Mouse (Mus musculus): Measurements from ENCODE around the gene Borcs5.
A peak's percentile ranks its signal among the peaks of the same experiment; 100 is the strongest.
"Not testable (repeated sequence)": the region's sequence is repeated elsewhere in the genome, so short reads cannot be mapped to it uniquely, and the experiment has no call there.

The Borcs5 gene

GRCm38 (mm10) chr6:134673712-134674111 lies 34.4 kb downstream of the Borcs5 start:
- not testable (repeated sequence) for DNase-seq (ENCODE audit: low spot score)

- DNase-seq (ENCODE audit: low spot score): no peak
Measured at GRCm38 (mm10) chr6:134677504-134677903, 38.2 kb downstream of the Borcs5 start.

- DNase-seq (ENCODE audit: low spot score): no peak
Measured at GRCm38 (mm10) chr6:134678037-134678436, 38.7 kb downstream of the Borcs5 start.

- not testable (repeated sequence) for DNase-seq (ENCODE audit: low spot score)
Measured at GRCm38 (mm10) chr6:134679330-134679729, 40.0 kb downstream of the Borcs5 start.

GRCm38 (mm10) chr6:134684354-134684915 lies 45.1 kb downstream of the Borcs5 start:
- no peak for DNase-seq (ENCODE audit: low spot score)

GRCm38 (mm10) chr6:134685040-134685439 lies 45.7 kb downstream of the Borcs5 start:
- no peak for DNase-seq (ENCODE audit: low spot score)

GRCm38 (mm10) chr6:134685515-134685914 lies 46.2 kb downstream of the Borcs5 start:
- no peak for DNase-seq (ENCODE audit: low spot score)

- no peak for DNase-seq (ENCODE audit: low spot score)
Measured at GRCm38 (mm10) chr6:134694498-134694897, 55.2 kb downstream of the Borcs5 start.

GRCm38 (mm10) chr6:134694988-134695387 lies 55.7 kb downstream of the Borcs5 start:
- no peak for DNase-seq (ENCODE audit: low spot score)

- DNase-seq (ENCODE audit: low spot score): no peak
Measured at GRCm38 (mm10) chr6:134695625-134696024, 56.3 kb downstream of the Borcs5 start.

GRCm38 (mm10) chr6:134696146-134696545 lies 56.8 kb downstream of the Borcs5 start:
- no peak for DNase-seq (ENCODE audit: low spot score)

GRCm38 (mm10) chr6:134696554-134696953 lies 57.2 kb downstream of the Borcs5 start:
- no peak for DNase-seq (ENCODE audit: low spot score)

- DNase-seq (ENCODE audit: low spot score): no peak
Measured at GRCm38 (mm10) chr6:134698243-134698642, 58.9 kb downstream of the Borcs5 start.

- no peak for DNase-seq (ENCODE audit: low spot score)
Measured at GRCm38 (mm10) chr6:134700451-134701210, 61.3 kb downstream of the Borcs5 start.

GRCm38 (mm10) chr6:134701211-134701602 lies 61.9 kb downstream of the Borcs5 start:
- DNase-seq (ENCODE audit: low spot score): no peak

- no peak for DNase-seq (ENCODE audit: low spot score)
Measured at GRCm38 (mm10) chr6:134702184-134702583, 62.9 kb downstream of the Borcs5 start.

GRCm38 (mm10) chr6:134703053-134703690 lies 63.9 kb downstream of the Borcs5 start:
- DNase-seq (ENCODE audit: low spot score): no peak

- DNase-seq (ENCODE audit: low spot score): no peak
Measured at GRCm38 (mm10) chr6:134706467-134706866, 67.2 kb downstream of the Borcs5 start.

- no peak for DNase-seq (ENCODE audit: low spot score)
Measured at GRCm38 (mm10) chr6:134710020-134710419, 70.7 kb downstream of the Borcs5 start.

- DNase-seq (ENCODE audit: low spot score): no peak
Measured at GRCm38 (mm10) chr6:134713321-134713720, 74.0 kb downstream of the Borcs5 start.

- no peak for DNase-seq (ENCODE audit: low spot score)
Measured at GRCm38 (mm10) chr6:134713897-134714296, 74.6 kb downstream of the Borcs5 start.

GRCm38 (mm10) chr6:134716168-134716587 lies 76.9 kb downstream of the Borcs5 start:
- DNase-seq (ENCODE audit: low spot score): peak; percentile 34
